Mouse (Mus musculus): ENCODE measurements at regions not wholly inside any gene's neighbourhood (a gene's known extent, or its start where the extent isn't known, plus 50 kb on each side); places are given as distances from the start of the nearest gene placed in this dataset.

DNA sequence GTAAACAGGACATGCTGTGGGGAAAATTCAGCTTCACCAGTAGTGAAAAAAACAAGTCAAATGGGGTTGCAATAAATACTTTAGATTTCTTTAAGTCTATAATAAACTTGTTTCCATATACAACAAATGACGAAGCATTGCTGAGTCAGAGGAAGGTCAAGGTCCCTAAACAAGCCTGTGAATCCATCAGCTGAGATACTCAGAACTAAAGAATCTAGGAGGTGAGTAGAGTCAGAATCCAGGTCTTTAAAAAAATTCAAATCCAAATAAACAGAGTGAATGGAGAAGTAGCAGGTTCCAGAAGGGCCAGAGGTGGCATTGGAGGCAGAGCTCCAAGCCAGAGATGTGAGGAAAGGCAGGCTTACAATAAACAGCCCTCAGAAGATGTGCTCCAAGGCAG lies 2301.1 kb upstream of the Gm7489 start:
- no peak for DNase-seq (ENCODE audit: low spot score)

DNA sequence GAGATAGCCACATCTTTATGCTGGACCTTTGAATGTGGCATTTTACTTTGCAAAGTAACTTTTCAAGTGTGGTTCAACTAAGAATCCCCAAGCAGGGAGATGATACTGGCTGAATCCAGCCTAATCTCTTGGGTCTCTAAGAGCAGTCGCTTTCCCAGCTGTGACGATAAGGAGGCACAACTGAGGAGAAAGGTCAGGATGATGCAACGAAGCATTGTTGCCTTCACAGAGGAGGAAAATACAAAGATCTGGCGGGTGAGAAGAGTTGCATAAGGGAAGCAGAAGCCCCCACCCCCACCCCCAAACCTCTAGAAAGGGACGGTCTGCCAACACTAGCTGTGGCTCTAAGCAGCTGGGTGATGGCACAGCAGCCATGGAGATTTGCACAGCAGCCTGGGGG lies 2298.6 kb upstream of the Gm7489 start:
- DNase-seq (ENCODE audit: low spot score) = no peak

DNA sequence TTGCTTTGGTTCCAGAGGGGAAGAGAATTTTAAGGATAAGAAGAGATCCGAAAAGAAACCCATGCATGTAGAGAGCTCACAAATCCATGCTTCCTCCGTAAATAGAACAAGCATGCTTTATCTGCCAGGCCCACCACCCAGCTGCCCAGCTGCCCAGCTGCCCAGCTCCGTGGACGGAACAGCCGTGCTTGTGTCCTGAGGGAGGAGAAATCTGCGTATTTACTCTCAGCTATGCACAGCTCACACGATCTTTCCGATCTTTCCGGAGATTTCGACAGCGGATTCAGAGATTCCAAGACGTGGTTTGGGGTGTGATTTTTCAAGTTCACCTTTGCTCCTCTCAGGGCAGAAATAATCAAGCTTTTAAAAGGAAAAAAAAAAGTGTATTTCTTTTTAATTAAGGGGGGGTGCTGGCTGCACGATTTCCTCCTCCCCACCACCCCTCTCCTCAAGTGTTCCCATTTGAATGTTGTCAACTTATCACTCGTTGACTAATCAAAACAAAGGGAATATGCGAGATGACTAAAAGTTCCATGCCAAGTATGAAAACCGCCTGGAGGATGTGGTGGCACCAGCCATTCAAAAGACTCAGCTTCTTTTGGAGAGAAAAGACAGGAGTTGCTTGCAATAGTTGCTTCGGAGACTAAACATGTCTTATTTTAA lies 2293.2 kb upstream of the Gm7489 start:
- peak; percentile 15 for DNase-seq (ENCODE audit: low spot score)

DNA sequence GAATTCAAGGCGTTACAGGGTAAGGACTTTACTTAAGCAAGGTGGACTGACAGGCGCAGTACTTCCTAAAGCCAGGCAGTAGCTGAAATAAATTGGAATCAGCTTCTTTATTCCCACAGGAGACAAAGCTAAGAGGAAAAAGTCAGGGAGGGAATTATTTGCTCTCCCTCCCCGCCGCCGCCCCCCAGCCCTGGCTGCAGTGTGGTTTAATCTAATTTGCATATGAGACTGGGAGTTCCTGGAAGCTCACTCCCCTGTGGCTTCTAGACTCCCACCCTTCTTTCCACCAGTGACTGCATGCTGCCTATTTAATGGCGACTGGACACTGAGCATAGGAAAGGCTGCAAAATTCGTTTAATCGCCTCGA lies 2292.7 kb upstream of the Gm7489 start:
- DNase-seq (ENCODE audit: low spot score) = no peak

DNA sequence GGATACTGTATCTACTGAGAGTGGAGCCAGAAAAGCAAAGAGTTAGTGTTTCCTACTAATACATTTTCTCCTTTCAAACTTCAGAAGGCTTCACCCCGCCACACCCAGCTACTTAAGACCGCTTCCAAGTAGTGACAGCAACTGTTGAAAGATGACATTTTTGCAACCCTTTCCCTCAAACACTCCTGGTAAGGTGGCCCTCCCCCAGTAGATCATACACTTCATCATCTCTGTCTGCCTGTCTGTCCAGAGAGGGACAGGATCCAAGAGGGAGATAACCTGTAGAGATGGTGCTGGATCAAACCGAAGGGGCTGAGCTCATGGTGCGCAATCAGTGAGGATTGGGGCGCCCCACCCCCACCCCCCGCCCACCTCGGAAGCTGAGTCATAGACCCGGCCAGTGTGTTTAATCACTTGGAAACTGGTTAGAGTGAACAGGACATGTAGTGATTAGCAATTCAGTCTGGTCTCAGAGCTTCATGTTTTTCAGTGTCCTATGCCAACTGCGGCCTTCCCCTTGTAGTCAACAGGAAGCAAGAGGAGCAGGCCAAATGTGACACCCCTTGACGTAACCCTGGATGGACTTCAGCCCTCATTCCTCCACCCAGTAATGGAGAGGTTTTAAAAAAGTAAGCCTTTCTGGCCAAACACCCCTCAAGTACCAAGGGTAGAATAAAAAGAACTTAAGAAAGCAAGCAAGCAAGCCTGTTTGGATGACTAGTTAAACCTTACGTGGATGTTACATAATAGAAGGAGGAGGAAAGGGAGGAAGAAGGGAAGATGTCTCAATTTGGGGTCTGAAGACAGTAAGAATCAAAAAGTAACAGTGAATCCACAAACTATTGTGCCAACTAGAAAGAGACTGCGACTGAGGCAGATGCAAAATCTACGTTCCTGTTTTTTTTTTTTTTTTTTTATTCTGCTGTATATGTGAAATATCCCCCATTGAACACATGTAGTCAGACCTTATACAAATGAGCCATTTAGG lies 2291.9 kb upstream of the Gm7489 start:
- DNase-seq (ENCODE audit: low spot score) = no peak

DNA sequence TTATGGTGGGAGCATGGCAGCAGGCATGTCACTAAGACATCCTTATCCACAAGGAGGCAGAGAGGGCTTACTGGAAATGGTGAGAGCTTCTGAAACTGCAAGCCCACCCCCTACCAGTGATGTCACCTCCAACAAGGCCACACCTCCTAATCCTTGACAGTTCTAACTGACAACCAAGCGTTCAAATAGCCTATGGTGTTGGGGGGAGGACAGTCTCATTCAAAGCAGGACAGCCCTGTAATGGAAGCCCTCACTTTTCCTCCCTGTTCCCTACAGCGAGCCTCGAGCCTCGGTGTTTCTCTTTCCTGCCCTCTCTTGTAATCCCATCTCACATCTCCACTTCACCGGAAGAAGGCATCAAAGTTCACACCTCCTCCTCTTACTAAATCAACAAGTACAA lies 2290.6 kb upstream of the Gm7489 start:
- DNase-seq (ENCODE audit: low spot score) = peak; percentile 4

DNA sequence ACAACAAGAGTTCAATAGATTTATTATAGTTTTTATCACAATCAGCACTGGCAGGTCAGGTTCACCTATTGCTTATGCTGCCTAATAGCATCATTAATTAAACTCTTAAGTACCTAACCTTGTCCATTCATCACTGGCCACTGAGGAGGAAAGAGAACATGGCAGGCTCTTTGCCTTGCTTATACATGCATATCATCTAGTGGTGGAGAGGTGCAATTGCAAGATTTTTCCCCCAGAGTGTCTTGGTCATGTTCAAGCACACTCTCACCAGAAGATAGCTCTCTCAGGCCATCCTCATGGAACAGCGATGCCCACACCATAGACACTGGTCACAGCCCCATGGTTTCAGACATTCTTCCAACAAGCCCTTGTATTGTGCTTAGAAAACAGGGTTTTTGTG lies 2289.1 kb upstream of the Gm7489 start:
- peak; percentile 56 for DNase-seq (ENCODE audit: low spot score)

DNA sequence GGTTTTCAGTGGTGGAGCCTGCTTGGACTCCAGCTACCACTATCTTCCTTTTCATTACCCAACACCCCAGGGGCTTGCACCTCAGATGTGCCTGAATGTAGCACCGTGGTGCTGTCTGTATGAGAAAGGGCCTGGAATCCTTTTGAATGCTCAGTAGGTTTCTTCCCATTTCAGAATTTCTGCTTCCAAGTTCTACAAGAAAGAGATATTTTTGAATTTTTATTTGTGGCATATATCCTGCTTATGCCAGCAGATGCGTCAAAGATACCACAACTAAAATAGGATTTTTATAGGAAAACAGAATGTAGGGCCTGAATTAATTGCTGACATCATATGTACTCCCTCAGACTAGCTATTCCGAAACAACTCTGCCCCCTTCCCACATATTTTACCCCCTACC lies 2286.9 kb upstream of the Gm7489 start:
- no peak for DNase-seq (ENCODE audit: low spot score)

DNA sequence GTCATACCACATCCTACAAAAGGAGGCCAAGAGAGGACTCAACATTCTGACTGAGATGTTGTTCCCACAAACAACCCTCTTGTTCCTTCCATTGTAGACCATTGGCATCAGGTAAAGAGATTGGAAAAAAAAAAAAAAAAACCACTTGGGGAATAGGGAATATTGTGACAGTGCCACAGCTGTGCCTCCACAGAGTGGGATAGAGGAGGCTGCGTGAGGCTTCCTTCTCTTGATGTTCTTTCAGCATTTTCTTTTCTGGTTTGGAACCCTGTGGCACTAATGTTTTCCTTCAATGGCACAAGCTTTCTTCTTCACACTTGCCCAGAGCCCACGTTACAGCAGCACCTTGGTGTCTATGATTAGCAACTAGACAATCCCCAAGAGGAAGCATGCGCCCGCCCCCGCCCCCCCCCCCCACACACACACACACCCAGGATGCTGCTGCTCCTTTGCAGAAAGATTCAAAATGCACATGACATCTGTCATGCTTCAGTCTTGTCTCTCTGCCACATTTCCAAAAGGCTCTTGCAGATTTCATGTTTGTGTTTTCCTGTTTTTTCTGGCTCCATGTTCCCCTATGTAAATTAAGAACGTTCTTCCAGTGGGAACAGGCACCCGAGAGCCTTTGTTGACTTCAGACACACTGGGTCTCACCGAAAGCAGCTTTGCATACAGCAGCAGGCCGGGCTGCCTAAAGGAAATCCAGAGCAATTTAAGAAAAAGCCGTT lies 2283.4 kb upstream of the Gm7489 start:
- DNase-seq (ENCODE audit: low spot score) = no peak

DNA sequence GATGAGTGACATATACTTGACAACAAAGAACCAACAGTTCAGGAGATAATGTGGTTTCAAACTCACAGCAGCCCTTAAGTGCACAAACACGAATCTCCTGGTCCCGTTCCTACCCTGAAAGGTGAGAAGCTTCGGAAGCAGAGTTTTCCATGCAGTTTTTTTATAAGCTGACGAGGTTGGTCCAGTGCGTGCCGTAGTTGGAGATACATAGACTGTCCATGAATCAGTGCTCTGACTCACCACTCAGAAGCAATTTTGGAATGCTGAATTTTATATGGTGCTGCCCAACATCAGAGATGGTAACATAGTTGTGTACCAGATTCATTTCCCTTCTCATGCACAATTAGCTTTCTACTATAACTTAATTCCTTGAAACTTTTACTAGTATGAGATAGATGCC lies 2263.3 kb upstream of the Gm7489 start:
- DNase-seq (ENCODE audit: low spot score) = no peak

DNA sequence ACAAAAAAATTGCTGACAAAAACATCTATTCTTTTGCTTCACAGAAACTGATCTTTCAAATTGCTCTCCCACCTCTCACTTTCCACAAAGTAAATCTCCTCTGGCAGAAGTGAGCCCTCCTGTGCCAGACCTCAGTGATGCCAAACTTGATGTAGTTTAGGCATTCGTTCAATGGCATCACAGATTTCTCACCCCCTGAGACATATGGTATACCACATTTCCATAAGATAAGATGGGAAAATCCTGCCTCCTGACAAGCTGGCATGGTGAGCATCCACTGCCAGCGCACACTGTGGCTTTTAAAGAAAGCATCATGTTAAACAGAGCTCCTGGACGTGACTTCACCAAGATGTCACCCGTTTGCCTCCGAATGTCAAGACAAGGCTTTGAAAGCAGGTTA lies 2257.2 kb upstream of the Gm7489 start:
- DNase-seq (ENCODE audit: low spot score) = no peak

DNA sequence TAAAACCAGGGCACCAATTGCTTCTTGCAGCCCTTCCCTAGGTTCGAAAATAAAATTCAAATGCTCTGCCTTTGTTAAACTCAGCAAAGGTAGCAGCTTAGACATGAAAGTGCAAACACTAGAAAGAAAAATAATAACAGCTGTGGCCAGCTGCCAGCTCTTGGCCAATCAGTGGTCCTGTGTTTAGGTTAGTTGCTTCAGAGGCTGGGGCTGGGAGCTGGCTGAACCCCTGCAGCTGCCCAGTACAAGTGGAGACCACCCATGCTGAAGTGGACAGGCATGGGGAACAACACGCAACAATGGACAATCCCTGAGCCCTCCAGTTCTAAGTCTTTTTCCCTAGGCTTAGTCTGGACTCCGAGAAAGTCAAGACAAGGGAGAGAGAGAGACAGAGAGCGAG lies 2256.2 kb upstream of the Gm7489 start:
- peak; percentile 49 for DNase-seq (ENCODE audit: low spot score)

DNA sequence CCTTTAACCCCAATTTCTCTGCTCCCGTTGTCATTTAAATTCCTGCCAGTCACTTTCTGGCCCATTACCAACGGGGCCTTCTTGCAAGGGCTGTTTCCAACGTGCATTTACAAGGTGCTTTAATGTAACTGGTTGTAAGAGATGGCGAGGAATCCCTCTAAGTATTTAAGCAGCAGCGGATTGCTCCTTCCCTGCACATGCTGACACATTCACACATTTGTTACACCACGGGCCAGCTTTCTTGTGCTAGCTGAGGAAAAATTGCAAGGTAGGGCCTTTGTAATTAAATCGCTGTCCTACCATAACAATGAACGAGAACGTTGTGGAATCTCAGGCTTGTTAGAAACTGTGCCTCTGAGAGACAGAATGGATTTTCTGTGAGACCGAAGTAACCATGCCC lies 2252.8 kb upstream of the Gm7489 start:
- no peak for DNase-seq (ENCODE audit: low spot score)

DNA sequence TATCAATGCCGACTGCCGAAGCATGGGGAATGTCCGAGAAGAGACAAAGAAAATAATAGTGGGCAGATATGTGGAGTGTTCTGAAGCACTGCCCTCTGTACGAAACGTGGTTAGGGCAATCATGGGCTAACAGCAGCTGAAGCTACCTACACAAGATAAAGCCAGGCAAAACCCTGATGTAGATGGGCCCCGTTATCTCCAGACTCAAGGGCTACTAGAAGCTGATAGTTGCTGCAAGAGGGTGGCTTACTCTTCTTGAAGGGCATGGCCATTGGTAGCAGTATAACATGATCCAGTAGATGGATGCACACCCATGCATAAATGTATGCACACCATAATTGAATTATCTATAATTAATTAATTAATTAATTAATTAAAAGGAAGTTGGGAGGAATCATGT lies 2251.6 kb upstream of the Gm7489 start:
- no peak for DNase-seq (ENCODE audit: low spot score)

DNA sequence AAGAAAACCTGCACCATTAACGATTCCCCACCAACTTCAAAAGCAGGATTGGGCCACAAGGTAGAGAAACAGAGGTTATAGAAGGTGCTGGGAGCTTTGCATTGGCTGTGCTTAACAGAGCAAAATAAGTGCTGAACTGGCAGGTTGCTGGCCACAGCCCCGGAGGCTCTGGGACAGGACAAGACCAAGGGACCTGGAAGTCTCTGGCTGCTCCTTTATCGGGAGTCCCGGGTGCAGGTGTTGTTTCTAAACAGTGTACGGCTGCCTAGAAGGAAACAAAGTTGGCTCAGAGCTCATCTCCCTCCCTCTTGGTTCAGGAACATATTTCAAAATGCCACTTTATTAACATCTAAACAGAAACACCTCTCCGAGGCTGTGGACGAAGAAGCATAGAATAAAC lies 2250.0 kb upstream of the Gm7489 start:
- DNase-seq (ENCODE audit: low spot score) = no peak

DNA sequence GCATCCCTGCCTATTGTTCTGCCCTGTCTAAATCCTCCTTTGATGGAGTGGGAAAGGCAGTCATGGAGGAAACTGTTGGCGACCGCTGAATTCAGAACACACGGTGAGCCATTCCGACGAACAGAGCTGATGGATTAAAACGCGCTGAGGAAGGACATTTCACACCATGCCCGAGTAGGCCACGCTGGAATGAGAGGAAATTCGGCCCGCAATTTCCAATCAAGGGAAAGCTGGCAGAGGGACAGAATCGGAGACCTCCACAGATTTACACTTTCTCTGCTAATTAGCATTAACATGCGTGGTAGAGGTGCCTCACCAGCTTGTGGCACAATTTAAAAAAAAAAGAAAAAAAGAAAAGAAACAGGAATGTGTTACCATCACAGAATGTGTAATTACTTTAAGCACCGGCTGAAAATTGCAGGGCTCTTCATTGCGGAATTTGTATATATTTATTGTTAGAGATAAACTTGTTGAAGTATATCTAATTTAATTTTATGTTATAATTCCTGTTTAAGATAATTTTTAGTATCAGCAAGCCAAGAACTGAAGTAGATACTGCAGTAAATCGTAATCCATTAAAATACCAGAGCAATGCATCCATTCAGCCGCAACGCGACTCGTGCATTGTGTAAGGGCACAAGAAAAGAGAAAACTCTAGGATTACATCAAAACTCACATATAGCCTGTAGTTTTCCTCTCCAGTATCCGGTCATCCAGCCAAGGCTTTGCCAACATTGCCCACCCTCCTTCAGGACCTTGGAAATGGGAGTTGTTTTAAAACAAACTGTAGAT lies 2249.4 kb upstream of the Gm7489 start:
- peak; percentile 12 for DNase-seq (ENCODE audit: low spot score)

DNA sequence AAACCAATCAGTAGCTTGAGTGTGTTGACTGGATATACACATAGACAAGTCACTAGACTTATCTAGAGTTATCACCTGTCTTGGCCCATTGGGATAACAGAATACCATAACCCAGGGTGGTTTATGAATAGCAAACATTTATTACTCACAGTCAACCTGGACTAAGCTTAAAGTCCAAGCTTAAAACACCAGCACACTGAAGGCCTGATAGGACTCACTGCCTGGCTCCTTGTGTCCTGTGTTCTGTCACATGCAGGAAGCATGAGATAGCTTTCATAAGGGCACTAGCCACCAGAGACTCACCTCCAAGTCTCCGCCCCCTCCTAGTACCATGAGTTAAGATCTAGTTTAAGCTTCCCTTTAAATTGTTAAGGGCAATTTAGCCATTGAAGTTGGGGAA lies 2247.1 kb upstream of the Gm7489 start:
- DNase-seq (ENCODE audit: low spot score) = no peak

DNA sequence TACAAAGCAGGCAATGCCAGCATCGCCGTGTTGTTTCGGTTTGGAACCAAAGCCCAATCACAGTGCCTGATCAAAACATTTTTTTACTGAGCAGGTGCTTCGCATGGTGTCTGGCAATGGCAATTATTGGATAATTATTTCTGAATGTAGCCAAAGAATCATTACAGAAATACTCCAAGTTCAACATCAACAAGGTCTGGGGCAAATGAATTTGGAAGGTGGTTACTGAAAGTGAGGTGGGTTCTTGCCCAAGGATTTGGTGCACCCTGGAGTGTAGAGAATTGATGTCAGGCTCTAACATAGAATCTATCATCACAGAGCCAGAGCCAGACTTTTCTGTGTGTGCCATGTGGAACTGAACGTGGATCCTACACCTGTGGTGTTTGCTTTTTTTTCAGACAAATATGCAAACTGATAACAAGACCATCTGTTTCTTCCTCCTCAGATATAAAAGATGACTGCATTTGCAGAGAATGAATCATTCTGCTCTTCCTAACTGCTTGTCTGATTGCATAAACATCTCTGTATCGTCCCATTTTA lies 2240.9 kb upstream of the Gm7489 start:
- DNase-seq (ENCODE audit: low spot score) = no peak

DNA sequence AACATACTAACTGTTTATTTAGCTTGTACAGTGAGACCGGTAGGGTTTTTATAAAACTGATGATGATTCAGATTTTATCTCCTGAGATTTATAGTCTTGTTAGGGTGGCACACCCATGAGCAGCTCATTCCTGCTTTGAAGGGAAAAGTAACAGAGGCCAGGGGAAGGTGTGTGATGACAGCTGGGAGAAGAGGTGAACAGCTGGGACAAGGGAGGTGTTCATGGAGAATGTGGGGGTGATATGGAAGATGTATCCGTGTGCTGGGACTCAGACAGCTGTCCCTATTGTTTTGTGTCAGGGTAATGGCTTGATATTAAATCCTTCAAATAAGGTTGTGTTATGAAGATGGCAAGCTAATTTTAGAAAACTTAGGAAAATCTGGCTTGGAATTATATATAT lies 2238.4 kb upstream of the Gm7489 start:
- DNase-seq (ENCODE audit: low spot score) = no peak

DNA sequence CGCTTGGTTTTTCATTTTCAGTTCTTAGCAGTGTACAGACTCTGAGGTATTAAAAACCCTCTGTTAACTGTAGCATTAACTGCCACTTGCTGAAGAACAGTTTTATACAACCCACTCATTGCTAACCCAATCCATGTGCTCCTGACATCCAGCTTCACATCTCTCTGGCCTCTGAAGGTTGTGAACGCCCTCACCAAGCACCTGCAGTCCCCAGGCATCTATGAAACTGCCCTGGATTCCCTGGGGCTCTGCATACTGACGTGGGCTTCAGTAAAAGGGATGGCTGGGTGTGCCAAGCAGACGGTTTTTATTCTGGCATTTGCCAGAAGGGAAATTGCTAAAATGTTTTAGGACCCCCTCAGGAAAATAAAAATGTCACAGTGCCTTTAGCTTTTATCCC lies 2232.2 kb upstream of the Gm7489 start:
- no peak for DNase-seq (ENCODE audit: low spot score)

DNA sequence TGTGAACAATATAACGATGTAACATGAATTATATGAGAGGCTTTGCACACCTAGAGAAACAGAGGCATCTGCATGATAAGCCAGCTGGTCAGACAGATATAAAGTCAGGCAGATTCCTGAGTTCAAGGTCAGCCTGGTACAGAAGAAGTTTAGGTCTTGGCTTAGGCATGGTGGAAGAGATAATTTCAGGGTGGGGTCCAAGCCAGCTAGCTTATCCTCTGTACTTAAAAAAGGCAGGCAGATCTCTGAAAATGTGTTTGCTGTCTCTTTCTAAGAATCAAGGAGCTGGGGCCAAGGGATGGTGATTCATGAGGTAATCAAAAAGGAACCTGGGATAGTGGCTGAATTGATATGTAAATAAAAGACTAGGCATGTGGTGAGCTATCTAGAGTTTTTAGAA lies 2227.1 kb upstream of the Gm7489 start:
- DNase-seq (ENCODE audit: low spot score) = no peak

DNA sequence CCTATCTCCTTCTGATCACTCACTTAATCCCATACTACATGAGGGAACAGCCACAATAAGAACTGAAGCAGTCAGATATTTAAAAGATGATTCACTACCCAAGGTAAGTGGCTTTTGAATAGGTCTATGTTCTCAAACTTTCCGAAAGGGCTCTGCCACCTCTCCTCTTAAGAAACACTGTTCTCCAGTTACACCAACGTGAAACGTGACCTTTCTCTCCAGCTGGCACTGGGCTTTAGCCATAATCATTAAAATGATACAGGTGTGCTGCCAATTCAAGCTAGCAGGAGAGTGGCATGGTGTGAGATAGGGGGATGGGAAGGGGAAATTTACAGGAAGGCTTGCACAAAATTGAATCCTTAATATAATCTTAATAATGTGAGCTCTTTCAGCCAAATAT lies 2216.4 kb upstream of the Gm7489 start:
- no peak for DNase-seq (ENCODE audit: low spot score)
